Mouse (Mus musculus): ENCODE results near the gene Ccnf. TPM values are rescaled to one million over a fixed set of nuclear protein-coding genes. Genes with fewer than 3 reads are reported as not detected.

Gene Ccnf
- total and polyA plus RNA-seq, 2 experiments from 2014 or later = 7.1 to 10.2 TPM

DNA sequence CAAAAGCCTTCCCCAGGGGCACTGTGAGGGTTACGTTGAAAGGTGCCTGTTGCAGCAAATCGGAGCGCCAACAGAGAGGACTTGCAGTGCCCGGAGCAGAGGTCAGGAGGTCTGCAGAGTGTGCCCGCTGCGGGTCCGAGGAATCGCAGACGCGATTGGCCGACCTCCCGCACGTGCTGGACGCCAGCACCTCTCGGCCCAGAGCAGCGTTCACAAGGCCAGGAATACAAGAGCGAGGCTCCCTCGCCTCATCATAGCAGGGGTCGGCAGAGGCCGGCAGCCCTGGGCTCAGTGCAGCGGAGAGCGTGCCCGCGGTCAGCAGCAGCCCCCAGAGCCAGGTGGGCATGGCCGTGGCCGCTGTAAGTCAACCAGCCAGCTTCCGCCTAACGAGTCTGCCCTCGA is 42.6 kb downstream of the Ccnf start:
- 1% methylated on average over 29 of the region's 29 CpGs for WGBS
- Histone ChIP-seq H3K27ac (peak overlapping the region; percentile 81; the same call in 1 of the 2 replicates), H3K4me3 (ENCODE audit: low read length) (peak overlapping the region; percentile 44), H3K4me1 (ENCODE audit: insufficient read depth, low read length) (peaks cover 74% of the 10 kb centered on the region), H3K36me3 (ENCODE audit: insufficient read depth, low read length) (no peaks in the 10 kb centered on the region), H3K9me3 (ENCODE audit: low read length) (no peaks in the 10 kb centered on the region), H3K27me3 (ENCODE audit: insufficient read depth, low read length) (no peaks in the 10 kb centered on the region), H3K9ac (replicated peaks; ENCODE audit: low read length) (peak overlapping the region; percentile 76), H3K4me2 (ENCODE audit: low read depth, low read length) (peak overlapping the region; percentile 93)
- no peak for TF ChIP-seq CTCF (IDR thresholded peaks at IDR 0.05; ENCODE audit: low read depth)
- ATAC-seq (no peak), DNase-seq (ENCODE audit: low spot score) (peak; percentile 56)

DNA sequence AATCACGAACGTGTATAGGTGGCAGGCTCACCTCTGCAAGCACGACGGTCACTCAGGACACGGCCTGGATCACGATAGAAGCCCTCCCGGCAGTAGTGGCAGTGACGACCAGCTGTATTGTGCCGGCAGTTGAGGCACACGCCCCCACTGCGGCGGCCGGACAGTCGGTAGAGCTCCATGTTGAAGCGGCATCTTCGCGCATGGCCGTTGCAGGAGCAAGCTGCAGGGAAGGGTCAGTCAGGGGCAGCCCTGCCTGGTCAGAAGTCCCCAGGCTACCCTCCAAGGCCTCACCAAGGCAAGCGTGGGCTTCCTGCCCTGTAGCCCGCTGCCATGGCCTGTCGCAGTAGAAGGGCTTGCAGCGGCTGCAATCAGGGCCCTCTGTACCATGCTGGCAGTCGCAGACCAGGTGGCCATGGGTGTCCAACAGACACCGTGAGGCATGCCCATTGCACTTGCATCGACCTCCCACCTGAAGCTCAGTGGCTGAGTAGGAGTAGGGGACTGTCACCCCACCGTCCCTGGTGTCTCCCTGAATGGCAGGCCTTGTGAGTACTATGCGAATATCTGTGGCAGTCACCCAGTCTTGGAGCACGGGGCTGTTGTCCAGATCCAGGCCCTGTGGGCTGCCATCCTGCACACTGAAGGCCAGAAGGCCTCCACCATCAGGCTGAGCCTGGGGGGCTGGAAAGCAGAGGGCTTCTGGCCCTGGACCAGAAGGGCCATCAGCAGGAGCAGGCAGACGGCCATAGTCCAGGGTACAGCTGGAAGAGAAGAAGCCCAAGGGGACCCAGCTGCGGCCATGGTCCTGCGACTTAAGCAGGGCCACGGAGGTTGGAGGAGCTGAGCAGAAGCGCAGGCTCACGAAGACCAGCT is 43.3 kb downstream of the Ccnf start:
- Histone ChIP-seq H3K9me3 (ENCODE audit: low read length) (no peaks in the 10 kb centered on the region), H3K4me1 (ENCODE audit: insufficient read depth, low read length) (peaks cover 77% of the 10 kb centered on the region), H3K36me3 (ENCODE audit: insufficient read depth, low read length) (no peaks in the 10 kb centered on the region), H3K9ac (replicated peaks; ENCODE audit: low read length) (peak overlapping the region; percentile 76; the same call in 1 of the 2 replicates), H3K4me2 (ENCODE audit: low read depth, low read length) (peak overlapping the region; percentile 93), H3K4me3 (ENCODE audit: low read length) (peak overlapping the region; percentile 44), H3K27ac (peak overlapping the region; percentile 81; the same call in 1 of the 2 replicates), H3K27me3 (ENCODE audit: insufficient read depth, low read length) (no peaks in the 10 kb centered on the region)
- DNase-seq (ENCODE audit: low spot score) = no peak
- ATAC-seq = no peak
- TF ChIP-seq CTCF (IDR thresholded peaks at IDR 0.05; ENCODE audit: low read depth) = no peak
- WGBS = 55% methylated on average over 34 of the region's 34 CpGs

DNA sequence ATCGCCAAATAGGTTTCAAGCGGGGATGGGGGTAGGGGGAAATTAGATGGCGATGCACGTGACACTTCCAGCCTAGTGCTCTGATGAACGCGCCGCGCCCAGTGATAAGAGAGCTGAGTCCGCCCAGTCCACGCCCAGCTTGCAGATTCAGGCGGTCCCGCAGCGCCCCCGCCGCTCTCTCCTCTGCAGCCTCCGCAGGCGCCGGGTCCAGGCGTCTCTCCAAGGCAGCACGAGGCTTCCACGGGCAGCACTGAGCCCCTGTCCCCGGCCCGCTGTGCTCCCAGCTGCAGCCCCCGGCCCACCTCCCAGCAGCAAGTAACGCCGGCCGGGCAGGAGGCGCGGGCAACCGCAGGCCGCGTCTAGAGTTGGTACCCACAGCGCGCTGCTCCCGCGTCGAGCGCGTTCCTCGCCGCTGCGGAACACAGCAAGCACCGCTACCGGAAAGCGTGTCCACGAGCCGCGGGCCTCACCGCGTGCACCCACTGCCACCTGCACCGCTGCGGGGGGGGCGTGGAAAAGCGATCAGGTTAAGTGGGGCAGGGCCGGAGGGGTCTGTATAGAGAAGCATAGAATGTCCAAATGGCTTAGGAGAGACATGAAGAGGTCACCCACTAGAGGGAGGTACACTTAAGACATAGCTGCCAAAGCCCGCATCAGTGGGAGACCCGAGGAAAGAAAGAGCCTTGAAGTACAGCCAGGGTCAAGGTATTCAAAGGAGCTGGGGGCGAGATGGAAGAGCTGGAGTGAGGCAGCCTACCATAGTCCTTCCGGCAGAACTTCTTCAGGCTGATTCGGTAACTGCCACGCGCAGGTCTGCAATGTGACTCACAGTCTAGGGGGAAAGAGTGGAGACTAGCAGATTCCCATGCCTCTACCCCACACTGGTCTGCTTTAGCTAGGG is 44.6 kb downstream of the Ccnf start:
- Histone ChIP-seq H3K27me3 (ENCODE audit: insufficient read depth, low read length) (no peaks in the 10 kb centered on the region), H3K4me3 (ENCODE audit: low read length) (peak overlapping the region; percentile 72), H3K9me3 (ENCODE audit: low read length) (no peaks in the 10 kb centered on the region), H3K9ac (replicated peaks; ENCODE audit: low read length) (peak overlapping the region; percentile 79), H3K36me3 (ENCODE audit: insufficient read depth, low read length) (no peaks in the 10 kb centered on the region), H3K4me2 (ENCODE audit: low read depth, low read length) (peak overlapping the region; percentile 93), H3K27ac (peak overlapping the region; percentile 79), H3K4me1 (ENCODE audit: insufficient read depth, low read length) (peaks cover 76% of the 10 kb centered on the region)
- TF ChIP-seq CTCF (IDR thresholded peaks at IDR 0.05; ENCODE audit: low read depth) = peak; percentile 44; the same call in 1 of the 2 replicates
- WGBS = 5% methylated on average over 59 of the region's 62 CpGs
- ATAC-seq (peak; percentile 6; the same call in 1 of the 2 replicates), DNase-seq (ENCODE audit: low spot score) (peak; percentile 75)

DNA sequence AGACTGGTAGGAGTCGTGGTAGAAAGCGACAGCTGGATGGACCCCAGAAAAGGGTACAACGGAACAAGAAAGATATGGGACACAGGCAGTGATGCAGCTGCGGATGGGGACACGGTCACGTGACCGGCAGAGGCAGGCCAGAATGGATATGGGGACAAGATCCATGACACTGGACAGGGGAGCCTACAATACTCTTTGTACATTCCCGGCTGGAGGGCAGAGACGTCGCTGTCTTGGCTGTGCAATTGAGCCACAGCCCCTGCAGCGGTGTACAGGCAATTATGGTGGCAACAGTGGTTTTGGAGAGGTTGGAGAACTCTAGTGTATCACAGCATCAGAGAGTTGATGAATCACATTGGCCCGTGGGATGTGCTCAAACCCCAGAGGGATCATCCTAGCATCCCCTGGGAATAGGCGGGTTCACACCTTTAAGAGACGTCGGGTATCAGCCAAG is 45.3 kb downstream of the Ccnf start:
- peak overlapping the region; percentile 72 for H3K4me3 ChIP-seq (ENCODE audit: low read length)
- H3K9me3 ChIP-seq (ENCODE audit: low read length) = no peaks in the 10 kb centered on the region
- WGBS = 5% methylated on average over 15 of the region's 15 CpGs
- no peak for ATAC-seq
- H3K27me3 ChIP-seq (ENCODE audit: insufficient read depth, low read length) = no peaks in the 10 kb centered on the region
- peak overlapping the region; percentile 79 for H3K27ac ChIP-seq
- H3K36me3 ChIP-seq (ENCODE audit: insufficient read depth, low read length) = no peaks in the 10 kb centered on the region
- H3K9ac ChIP-seq (replicated peaks; ENCODE audit: low read length) = peak overlapping the region; percentile 79
- H3K4me1 ChIP-seq (ENCODE audit: insufficient read depth, low read length) = peaks cover 69% of the 10 kb centered on the region
- TF ChIP-seq CTCF (IDR thresholded peaks at IDR 0.05; ENCODE audit: low read depth) = no peak
- peak overlapping the region; percentile 93 for H3K4me2 ChIP-seq (ENCODE audit: low read depth, low read length)
- DNase-seq (ENCODE audit: low spot score) = peak; percentile 54

DNA sequence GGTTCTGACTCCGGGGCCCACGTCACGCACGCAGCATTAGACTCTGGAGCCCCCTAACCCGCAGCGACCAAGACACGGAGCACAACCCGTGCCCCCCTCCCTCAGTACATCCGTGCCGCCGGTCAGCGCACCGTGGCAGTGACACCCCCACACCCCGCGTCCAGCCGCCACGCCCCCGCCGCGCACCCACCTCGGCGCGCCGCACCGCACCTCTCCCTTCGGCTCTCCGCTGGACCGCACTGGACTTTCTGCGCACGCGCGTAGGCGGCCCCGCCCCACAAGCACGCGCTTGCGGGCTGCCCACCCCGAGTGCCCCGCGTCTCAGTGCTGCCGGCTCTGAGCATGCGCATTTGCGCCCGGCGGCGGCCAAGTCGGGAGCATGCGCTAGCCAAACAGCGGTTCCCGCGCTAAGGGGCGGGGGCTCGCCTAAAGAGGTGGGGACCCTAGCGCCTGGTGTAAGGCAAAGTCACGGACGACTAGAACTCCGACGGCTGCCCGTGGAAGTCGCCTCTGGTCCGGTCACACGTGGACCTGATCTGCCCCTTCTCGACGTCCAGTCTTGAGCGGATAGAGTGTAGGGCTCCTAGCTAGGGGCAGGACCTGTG is 45.9 kb downstream of the Ccnf start, which contains the start of gene Tbc1d24:
TSS of gene Tbc1d24 (minus strand) at position 279 of the 605 bp plus-strand sequence.
- peaks cover 64% of the 10 kb centered on the region for H3K4me1 ChIP-seq (ENCODE audit: insufficient read depth, low read length)
- no peak for TF ChIP-seq CTCF (IDR thresholded peaks at IDR 0.05; ENCODE audit: low read depth)
- H3K36me3 ChIP-seq (ENCODE audit: insufficient read depth, low read length) = no peaks in the 10 kb centered on the region
- ATAC-seq (peak; percentile 79), DNase-seq (ENCODE audit: low spot score) (peak; percentile 97)
- peak within 1 kb of the TSS; percentile 79 for H3K27ac ChIP-seq
- peak within 1 kb of the TSS; percentile 93 for H3K4me2 ChIP-seq (ENCODE audit: low read depth, low read length)
- H3K4me3 ChIP-seq (ENCODE audit: low read length) = peak within 1 kb of the TSS; percentile 72
- no peaks in the 10 kb centered on the region for H3K27me3 ChIP-seq (ENCODE audit: insufficient read depth, low read length)
- WGBS = under 1% methylated on average over 60 of the region's 65 CpGs
- H3K9ac ChIP-seq (replicated peaks; ENCODE audit: low read length) = peak within 1 kb of the TSS; percentile 79
- H3K9me3 ChIP-seq (ENCODE audit: low read length) = no peaks in the 10 kb centered on the region

GRCm38 (mm10) chr17:24204846-24205245 is 46.4 kb downstream of the Ccnf start:
- DNase-seq (ENCODE audit: low spot score) = no peak
- Histone ChIP-seq H3K4me2 (ENCODE audit: low read depth, low read length) (peak overlapping the region; percentile 93), H3K9ac (replicated peaks; ENCODE audit: low read length) (peak overlapping the region; percentile 79), H3K4me1 (ENCODE audit: insufficient read depth, low read length) (peaks cover 61% of the 10 kb centered on the region), H3K27ac (peak overlapping the region; percentile 79; the same call in 1 of the 2 replicates), H3K4me3 (ENCODE audit: low read length) (peak overlapping the region; percentile 72), H3K9me3 (ENCODE audit: low read length) (no peaks in the 10 kb centered on the region), H3K27me3 (ENCODE audit: insufficient read depth, low read length) (no peaks in the 10 kb centered on the region), H3K36me3 (ENCODE audit: insufficient read depth, low read length) (no peaks in the 10 kb centered on the region)
- WGBS = 4% methylated on average over 7 of the region's 7 CpGs
- TF ChIP-seq CTCF (IDR thresholded peaks at IDR 0.05; ENCODE audit: low read depth) = no peak
- no peak for ATAC-seq

Data from hindbrain, postnatal 0 days (tissue).